Mouse (Mus musculus): ENCODE data around the gene Cmbl.

GRCm38 (mm10) chr15:31538346-31538745 lies 26.8 kb upstream of the Cmbl start:
- TF ChIP-seq POLR2A (IDR thresholded peaks at IDR 0.05; ENCODE audit: extremely low read depth, insufficient read depth, low read length) (no peak), CTCF (IDR thresholded peaks at IDR 0.05; ENCODE audit: low read depth, low read length) (no peak)
